Mouse (Mus musculus): Measurements from ENCODE around the gene Dis3.

DNA sequence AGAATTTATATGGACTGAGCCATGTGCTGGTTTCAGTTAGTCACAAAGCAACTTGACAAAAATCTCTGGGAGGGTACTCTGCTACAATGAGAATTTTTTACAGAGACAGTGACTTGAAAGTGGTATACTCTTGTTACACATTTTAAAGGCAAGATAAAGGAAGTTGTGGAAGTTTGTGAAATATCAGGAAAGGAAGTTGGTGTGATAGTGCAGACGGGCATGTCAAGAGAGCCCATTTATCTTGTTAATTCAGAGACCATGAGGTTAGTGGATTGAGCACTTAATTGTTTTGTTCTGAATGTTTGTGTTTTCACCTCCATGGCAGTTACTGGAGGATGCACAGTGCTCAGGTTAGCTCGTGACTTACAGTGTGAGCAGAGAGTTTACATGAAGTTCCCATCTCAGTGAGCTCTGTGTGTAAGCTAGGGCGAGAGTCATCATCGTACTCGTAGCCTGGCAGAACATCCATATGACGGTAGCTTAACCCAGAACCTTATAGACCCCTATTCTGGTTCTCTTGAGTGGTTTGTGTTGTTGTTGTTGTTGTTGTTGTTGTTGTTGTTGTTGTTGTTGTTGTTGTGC is 5.1 kb upstream of the Dis3 start:
- TF ChIP-seq CTCF (IDR thresholded peaks at IDR 0.05; ENCODE audit: low read depth): no peak
- no peak for TF ChIP-seq EP300 (IDR thresholded peaks at IDR 0.05; ENCODE audit: low read depth)
